Mouse (Mus musculus) embryonic facial prominence, embryonic 14.5 days (tissue): ENCODE measurements around the gene Bmp6. TPM values are rescaled to one million over a fixed set of nuclear protein-coding genes. Genes with fewer than 3 reads are reported as not detected.

ENCODE experiments used
- ATAC-seq: fragments of 200-750 bp; cut with Nextera tagmentation; 2 replicates; pipeline ENCODE4 v1.8.0; 2017; ENCODE audit warnings: low read depth, moderate number of reproducible peaks, moderate TSS enrichment
- DNase-seq: peaks from one replicate; pipeline ENCODE4 v3.0.0-alpha.2; 2015; ENCODE audit warnings: low spot score
- H3K27ac ChIP-seq: fragments of 300-500 bp; sonication (generic); replicated peaks from 2 replicates; pipeline ENCODE4 v1.5.1; 2014; ENCODE audit warnings: low read depth, mild to moderate bottlenecking, low read length, moderate library complexity
- H3K27me3 ChIP-seq: fragments of 300-500 bp; sonication (generic); replicated peaks from 2 replicates; pipeline ENCODE4 v1.6.1; 2014; ENCODE audit warnings: low read length; ENCODE audit not compliant: control insufficient read depth, insufficient read depth
- H3K36me3 ChIP-seq: fragments of 300-500 bp; sonication (generic); 2 replicates; pipeline ENCODE4 v1.6.1; 2014; ENCODE audit warnings: low read length, mixed read lengths; ENCODE audit not compliant: control insufficient read depth, insufficient read depth
- H3K4me1 ChIP-seq: fragments of 300-500 bp; sonication (generic); 2 replicates; pipeline ENCODE4 v1.6.1; 2014; ENCODE audit warnings: antibody characterized with exemption, low read length; ENCODE audit not compliant: control insufficient read depth, insufficient read depth
- H3K4me2 ChIP-seq: fragments of 300-500 bp; sonication (generic); 2 replicates; pipeline ENCODE4 v1.6.1; 2014; ENCODE audit warnings: low read depth, mild to moderate bottlenecking, low read length, moderate library complexity, mixed read lengths
- H3K4me3 ChIP-seq: fragments of 300-500 bp; sonication (generic); 2 replicates; pipeline ENCODE4 v1.5.1; 2014; ENCODE audit warnings: low read depth, mild to moderate bottlenecking, low read length
- H3K9ac ChIP-seq: fragments of 300-500 bp; sonication (generic); 2 replicates; pipeline ENCODE4 v1.6.1; 2014; ENCODE audit warnings: low read depth, mild to moderate bottlenecking, low read length, moderate library complexity, mixed read lengths
- H3K9me3 ChIP-seq: fragments of 300-500 bp; sonication (generic); 2 replicates; pipeline ENCODE4 v1.6.1; 2016; ENCODE audit warnings: low read length; ENCODE audit not compliant: control insufficient read depth
- WGBS: fragments of 180-500 bp; shearing (Covaris S2); extraction: QIAGEN DNeasy Blood & Tissue Kit; methylation state at CpG from one replicate; pipeline ENCODE4 v1.1.7; 2014; 5-methylcytosine and 5-hydroxymethylcytosine counted together
- polyA plus RNA-seq: library from polyadenylated mRNA; unstranded; fragments of >200 nt; fragmentation: Nextera tagmentation; extraction: Ambion mirVana; gene quantifications from 2 replicates; pipeline ENCODE4 v1.2.1, GENCODE M21; 2014

The Bmp6 gene
- polyA plus RNA-seq, 1 experiment from 2014 or later, result 3.9 TPM

DNA sequence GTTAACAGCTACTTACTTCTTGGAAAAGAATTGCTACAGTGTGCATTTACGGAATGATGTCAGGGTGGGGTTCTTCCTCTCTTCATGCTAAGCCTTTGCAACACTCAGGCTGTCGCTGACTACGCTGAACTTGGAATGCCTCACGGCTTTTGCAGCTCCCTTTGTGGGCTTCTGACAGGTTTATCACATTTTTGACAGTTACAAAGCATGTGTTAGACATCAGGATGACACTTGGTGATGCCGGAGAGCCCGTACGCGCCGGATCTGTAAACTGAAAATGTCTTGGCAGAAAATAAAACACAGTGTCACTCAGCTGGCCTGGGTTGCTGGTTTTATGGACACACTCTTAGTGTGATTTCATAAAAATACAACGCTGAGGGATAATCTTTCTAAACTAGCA lies 20.5 kb upstream of the Bmp6 start:
- H3K4me2 ChIP-seq, result no peak overlapping the region
- ATAC-seq (no peak), DNase-seq (peak; percentile 46)
- H3K36me3 ChIP-seq, result no peaks in the 10 kb centered on the region
- H3K9me3 ChIP-seq, result no peaks in the 10 kb centered on the region
- H3K9ac ChIP-seq, result no peak overlapping the region
- H3K4me1 ChIP-seq, result peaks cover 3% of the 10 kb centered on the region; the same call in 1 of the 2 replicates
- 52% methylated on average over 10 of the region's 10 CpGs for WGBS
- no peak overlapping the region for H3K4me3 ChIP-seq
- no peak overlapping the region for H3K27ac ChIP-seq
- H3K27me3 ChIP-seq, result no peaks in the 10 kb centered on the region

DNA sequence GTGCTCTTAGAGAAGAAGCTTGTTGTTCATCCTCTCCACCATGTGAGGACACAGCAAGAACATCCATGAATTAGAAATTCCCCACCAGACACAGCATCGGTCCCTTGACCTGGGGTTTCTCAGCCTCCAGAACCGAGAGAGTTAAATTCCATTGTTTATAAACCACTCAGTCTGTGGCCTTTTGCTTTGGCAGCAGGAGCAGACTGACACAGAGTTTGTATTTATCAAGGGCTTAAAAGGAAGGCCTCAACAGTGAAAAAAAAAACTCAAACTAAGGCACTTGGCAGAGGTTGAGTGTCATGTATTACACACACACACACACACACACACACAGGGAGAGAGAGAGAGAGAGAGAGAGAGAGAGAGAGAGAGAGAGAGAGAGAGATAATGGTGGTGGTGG lies 17.5 kb upstream of the Bmp6 start:
- H3K4me2 ChIP-seq, result no peak overlapping the region
- DNase-seq (no peak), ATAC-seq (no peak)
- H3K27ac ChIP-seq, result no peak overlapping the region
- H3K36me3 ChIP-seq, result no peaks in the 10 kb centered on the region
- no peaks in the 10 kb centered on the region for H3K9me3 ChIP-seq
- H3K9ac ChIP-seq, result no peak overlapping the region
- H3K4me1 ChIP-seq, result no peaks in the 10 kb centered on the region
- 53% methylated on average over 2 of the region's 2 CpGs for WGBS
- H3K27me3 ChIP-seq, result no peaks in the 10 kb centered on the region
- no peak overlapping the region for H3K4me3 ChIP-seq

GRCm38 (mm10) chr13:38333496-38333895 lies 11.4 kb upstream of the Bmp6 start:
- Histone ChIP-seq H3K4me3 (no peak overlapping the region), H3K9ac (no peak overlapping the region), H3K4me2 (no peak overlapping the region), H3K4me1 (no peaks in the 10 kb centered on the region), H3K27me3 (no peaks in the 10 kb centered on the region), H3K9me3 (peaks cover 4% of the 10 kb centered on the region; the same call in 1 of the 2 replicates), H3K36me3 (no peaks in the 10 kb centered on the region), H3K27ac (no peak overlapping the region)
- 70% methylated on average over 5 of the region's 5 CpGs for WGBS
- DNase-seq, result no peak
- ATAC-seq, result no peak

- Histone ChIP-seq H3K4me2 (no peak overlapping the region), H3K27me3 (peaks cover 36% of the 10 kb centered on the region), H3K27ac (no peak overlapping the region), H3K36me3 (no peaks in the 10 kb centered on the region), H3K9me3 (peaks cover 4% of the 10 kb centered on the region; the same call in 1 of the 2 replicates), H3K4me1 (peaks cover 17% of the 10 kb centered on the region), H3K9ac (no peak overlapping the region), H3K4me3 (no peak overlapping the region)
- peak; percentile 74 for DNase-seq
- 32% methylated on average over 7 of the region's 7 CpGs for WGBS
- peak; percentile 17; the same call in 1 of the 2 replicates for ATAC-seq
Measured at GRCm38 (mm10) chr13:38342598-38342997, 2.3 kb upstream of the Bmp6 start.

- WGBS, result 76% methylated on average over 2 of the region's 2 CpGs
- H3K27ac ChIP-seq, result no peak overlapping the region
- peaks cover under 1% of the 10 kb centered on the region; the same call in 1 of the 2 replicates for H3K9me3 ChIP-seq
- no peak for ATAC-seq
- H3K4me2 ChIP-seq, result no peak overlapping the region
- H3K4me1 ChIP-seq, result peaks cover 18% of the 10 kb centered on the region
- no peak overlapping the region for H3K9ac ChIP-seq
- no peak for DNase-seq
- no peaks in the 10 kb centered on the region for H3K36me3 ChIP-seq
- no peak overlapping the region for H3K4me3 ChIP-seq
- peaks cover 42% of the 10 kb centered on the region for H3K27me3 ChIP-seq
Measured at GRCm38 (mm10) chr13:38343202-38343601, 1.7 kb upstream of the Bmp6 start.

DNA sequence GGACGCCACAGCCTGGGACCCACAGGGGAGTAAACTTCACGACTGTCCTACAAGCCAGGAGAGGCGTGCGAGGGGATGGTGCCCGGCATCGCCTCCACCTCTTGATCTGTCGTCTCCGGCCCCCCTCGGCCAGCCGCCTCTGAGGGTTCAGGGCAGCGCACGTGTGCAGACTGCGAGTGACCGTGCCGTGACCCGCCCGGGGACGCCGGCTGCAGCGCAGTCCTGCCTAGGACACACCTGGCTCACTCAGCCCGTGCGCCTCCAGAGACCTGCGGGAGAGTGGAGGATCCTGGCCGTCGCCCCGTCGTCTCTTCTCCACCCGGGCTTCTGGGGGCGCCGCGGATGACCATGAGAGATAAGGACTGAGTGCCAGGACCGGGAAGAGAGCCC lies 519 bp downstream of the Bmp6 start:
- Histone ChIP-seq H3K4me3 (peak overlapping the region; percentile 52), H3K9me3 (no peaks in the 10 kb centered on the region), H3K9ac (peak overlapping the region; percentile 61), H3K36me3 (no peaks in the 10 kb centered on the region), H3K4me2 (peak overlapping the region; percentile 93), H3K27me3 (peaks cover 44% of the 10 kb centered on the region), H3K27ac (no peak overlapping the region), H3K4me1 (peaks cover 18% of the 10 kb centered on the region)
- DNase-seq (no peak), ATAC-seq (no peak)
- WGBS, result 0% methylated on average over 17 of the region's 32 CpGs

DNA sequence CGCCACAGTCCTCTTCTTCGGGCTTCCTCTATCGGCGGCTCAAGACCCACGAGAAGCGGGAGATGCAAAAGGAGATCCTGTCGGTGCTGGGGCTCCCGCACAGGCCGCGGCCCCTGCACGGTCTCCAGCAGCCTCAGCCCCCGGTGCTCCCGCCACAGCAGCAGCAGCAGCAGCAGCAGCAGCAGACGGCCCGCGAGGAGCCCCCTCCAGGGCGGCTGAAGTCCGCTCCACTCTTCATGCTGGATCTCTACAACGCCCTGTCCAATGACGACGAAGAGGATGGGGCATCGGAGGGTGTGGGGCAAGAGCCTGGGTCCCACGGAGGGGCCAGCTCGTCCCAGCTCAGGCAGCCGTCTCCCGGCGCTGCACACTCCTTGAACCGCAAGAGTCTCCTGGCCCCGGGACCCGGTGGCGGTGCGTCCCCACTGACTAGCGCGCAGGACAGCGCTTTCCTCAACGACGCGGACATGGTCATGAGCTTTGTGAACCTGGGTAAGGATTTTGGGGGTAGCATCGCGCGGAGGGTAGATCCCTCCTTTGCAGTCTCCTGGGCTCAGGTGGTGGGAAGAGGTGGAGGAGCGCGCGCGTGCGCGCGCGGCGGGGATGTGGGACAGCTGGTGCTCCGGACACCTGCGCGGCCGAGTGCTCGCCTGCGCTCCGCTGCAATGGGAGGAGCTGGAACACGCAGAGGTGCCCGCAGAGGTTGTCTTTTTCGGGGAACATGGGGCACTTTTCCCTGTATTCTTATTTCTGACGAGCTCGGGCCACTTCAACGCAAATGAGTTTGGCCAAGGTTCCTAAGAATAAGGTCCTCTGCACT lies 1.4 kb downstream of the Bmp6 start:
- peak overlapping the region; percentile 61 for H3K9ac ChIP-seq
- H3K4me2 ChIP-seq, result peak overlapping the region; percentile 93
- H3K4me1 ChIP-seq, result peaks cover 24% of the 10 kb centered on the region
- DNase-seq (no peak), ATAC-seq (no peak)
- H3K27me3 ChIP-seq, result peaks cover 47% of the 10 kb centered on the region
- under 1% methylated on average over 31 of the region's 63 CpGs for WGBS
- no peaks in the 10 kb centered on the region for H3K36me3 ChIP-seq
- H3K9me3 ChIP-seq, result no peaks in the 10 kb centered on the region
- no peak overlapping the region for H3K27ac ChIP-seq
- peak overlapping the region; percentile 52 for H3K4me3 ChIP-seq

DNA sequence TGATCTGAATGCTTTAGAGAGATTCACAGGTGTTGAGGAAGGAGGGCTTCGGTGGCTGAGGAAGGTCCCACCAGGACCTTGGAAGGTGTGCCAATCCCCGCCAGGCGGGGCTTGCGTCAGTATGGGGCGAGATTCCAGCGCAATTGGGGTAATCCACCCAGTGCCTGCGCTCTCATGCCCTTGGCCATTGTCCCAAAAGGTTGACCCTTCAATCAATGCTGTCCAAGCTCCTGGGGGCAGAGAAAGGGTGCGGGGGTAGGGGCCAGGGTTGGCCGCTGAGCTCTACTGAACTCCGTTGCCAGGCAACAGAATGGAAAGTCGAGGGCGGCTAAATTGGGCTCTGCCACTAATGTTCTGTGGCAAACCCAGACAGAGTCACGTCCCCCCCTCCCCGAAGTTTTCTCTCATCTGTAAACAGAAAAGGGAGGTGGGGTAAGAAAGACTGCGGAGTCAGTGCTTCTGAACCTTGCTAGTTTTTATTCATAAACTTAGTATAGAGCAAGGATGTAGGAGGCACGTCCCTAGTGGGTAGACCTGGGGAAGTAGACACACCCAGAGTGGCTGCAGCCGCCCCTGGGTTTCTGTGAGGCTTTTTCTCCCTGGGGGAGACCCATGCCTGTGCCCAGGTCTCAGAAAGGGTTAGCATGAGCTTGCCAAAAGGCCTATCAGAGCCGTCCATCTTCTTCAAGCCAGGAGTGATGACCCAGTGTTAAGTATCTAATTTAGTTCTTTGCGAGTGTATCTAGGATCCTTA lies 2.3 kb downstream of the Bmp6 start:
- peak overlapping the region; percentile 19 for H3K9ac ChIP-seq
- H3K4me1 ChIP-seq, result peaks cover 26% of the 10 kb centered on the region
- no peaks in the 10 kb centered on the region for H3K36me3 ChIP-seq
- ATAC-seq, result no peak
- DNase-seq, result no peak
- H3K9me3 ChIP-seq, result no peaks in the 10 kb centered on the region
- WGBS, result 11% methylated on average over 18 of the region's 19 CpGs
- H3K4me2 ChIP-seq, result peak overlapping the region; percentile 93
- H3K27me3 ChIP-seq, result peaks cover 49% of the 10 kb centered on the region
- H3K27ac ChIP-seq, result no peak overlapping the region
- peak overlapping the region; percentile 52 for H3K4me3 ChIP-seq
